Comparison of ENCODE assay signal across 30 mouse cellular contexts in the genomic region with DNA sequence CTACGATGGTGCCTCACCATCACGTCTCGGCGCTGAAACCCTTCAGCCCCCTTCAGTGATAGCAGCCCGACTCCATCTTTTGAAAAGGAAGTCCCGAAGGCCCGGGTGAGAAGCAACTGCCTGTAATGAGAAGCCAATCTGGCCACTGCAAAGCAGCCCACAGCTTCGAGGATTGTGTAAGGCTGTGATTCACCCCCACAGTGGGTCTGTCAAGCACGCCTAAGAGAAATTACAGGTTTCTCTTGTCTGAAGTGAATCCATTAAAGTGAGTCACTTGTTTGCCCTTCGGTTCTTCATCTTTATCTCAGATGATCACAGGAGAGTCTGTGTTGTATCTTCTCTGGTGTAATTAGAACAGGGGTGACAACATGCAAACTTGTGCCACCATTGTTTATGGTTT. TPM values are rescaled to one million over a fixed set of nuclear protein-coding genes. Genes with fewer than 3 reads are reported as not detected.
DNase-seq lines count a peak whose midpoint lies in the region; ATAC-seq and TF ChIP-seq lines count a peak whose summit lies in the region.
"Had no signal": no experiment of that assay in that cellular context is flagged by ENCODE, and none has a peak within 500 bp of the region (broad histone marks: within the 10 kb centered on the region; RNA-seq: fewer than 3 reads in every experiment).

A gene (minus strand): TSS at position 149 of the 400 bp plus-strand sequence.

- in situ Hi-C loops in Patski (cut with MboI; ENCODE audit: low pct_unique_long_range_greater_than_20kb) = no loop called here

- no peak within 1 kb of the TSS for H3K27ac ChIP-seq in limb, embryonic 15.5 days
- H3K27ac ChIP-seq in limb, embryonic 10.5 days = no peak within 1 kb of the TSS
- 0 out of 2 replicates have a peak within 1 kb of the TSS, but pooled peaks have one; percentile 35 for H3K27ac ChIP-seq in stomach, postnatal 0 days (replicated peaks)
- H3K27ac ChIP-seq: embryonic facial prominence, embryonic 13.5 days; heart, embryonic 10.5 days; heart, embryonic 15.5 days; kidney, embryonic 15.5 days; lung, embryonic 15.5 days; midbrain, embryonic 10.5 days had no signal

- WGBS in limb, embryonic 15.5 days = 82% methylated on average over 10 of the region's 10 CpGs
- WGBS in limb, embryonic 10.5 days = 91% methylated on average over 10 of the region's 10 CpGs
- WGBS in stomach, postnatal 0 days = 81% methylated on average over 10 of the region's 10 CpGs

- no peak for TF ChIP-seq CTCF in Patski (IDR thresholded peaks at IDR 0.05)
- no peak for TF ChIP-seq CTCF in stomach, postnatal 0 days (IDR thresholded peaks at IDR 0.05; ENCODE audit: low read depth)

- peak; percentile 2 for DNase-seq in adrenal gland, adult 8-10 months
- DNase-seq in adrenal gland, postnatal 10 days = no peak
- DNase-seq in limb, embryonic 10.5 days (ENCODE audit: low spot score) = no peak
- peak; percentile 24 for DNase-seq in Patski (ENCODE audit: low read depth, low spot score)
- no peak for DNase-seq in stomach, postnatal 0 days (ENCODE audit: low spot score)
- no peak for DNase-seq in embryo, embryonic 11 days
- DNase-seq: cerebellum, adult 11-12 months; cerebellum, adult 9-11 months; forebrain, postnatal 0 days; gastrocnemius, postnatal 14 days; heart, adult 11 months; kidney, adult 18-20 months; kidney, postnatal 25 days; right cerebral cortex, postnatal 14 days had no signal

- no peak within 1 kb of the TSS for H3K4me2 ChIP-seq in limb, embryonic 15.5 days
- no peak within 1 kb of the TSS for H3K4me2 ChIP-seq in stomach, postnatal 0 days (replicated peaks; ENCODE audit: low read depth)
- H3K4me2 ChIP-seq: embryonic facial prominence, embryonic 13.5 days; heart, embryonic 15.5 days; kidney, embryonic 15.5 days; liver, embryonic 11.5 days; lung, embryonic 15.5 days had no signal

- no peaks in the 10 kb centered on the region for H3K4me1 ChIP-seq in limb, embryonic 15.5 days
- no peaks in the 10 kb centered on the region for H3K4me1 ChIP-seq in limb, embryonic 10.5 days
- no peaks in the 10 kb centered on the region for H3K4me1 ChIP-seq in stomach, postnatal 0 days (replicated peaks; ENCODE audit: control insufficient read depth, insufficient read depth)
- H3K4me1 ChIP-seq: heart, embryonic 10.5 days; heart, embryonic 15.5 days; kidney, embryonic 15.5 days; lung, embryonic 15.5 days; midbrain, embryonic 10.5 days had no signal

- H3K36me3 ChIP-seq in limb, embryonic 15.5 days = no peaks in the 10 kb centered on the region
- no peaks in the 10 kb centered on the region for H3K36me3 ChIP-seq in limb, embryonic 10.5 days
- H3K36me3 ChIP-seq in stomach, postnatal 0 days (ENCODE audit: control insufficient read depth, insufficient read depth, low read length) = no peaks in the 10 kb centered on the region
- H3K36me3 ChIP-seq: embryonic facial prominence, embryonic 13.5 days; G1E; heart, embryonic 10.5 days; heart, embryonic 15.5 days; kidney, embryonic 15.5 days; lung, embryonic 15.5 days; midbrain, embryonic 10.5 days had no signal

- no peak for TF ChIP-seq EP300 in stomach, postnatal 0 days (optimal IDR thresholded peaks at IDR 0.05)

- no peak within 1 kb of the TSS for H3K4me3 ChIP-seq in limb, embryonic 15.5 days
- H3K4me3 ChIP-seq in limb, embryonic 10.5 days = no peak within 1 kb of the TSS
- H3K4me3 ChIP-seq in stomach, postnatal 0 days (ENCODE audit: low read depth, low read length) = no peak within 1 kb of the TSS
- H3K4me3 ChIP-seq: embryonic facial prominence, embryonic 13.5 days; heart, embryonic 10.5 days; heart, embryonic 15.5 days; kidney, embryonic 15.5 days; lung, embryonic 15.5 days; midbrain, embryonic 10.5 days had no signal

- ATAC-seq in limb, embryonic 15.5 days (ENCODE audit: insufficient number of reproducible peaks, low FRiP score, low TSS enrichment, low read depth) = no peak
- ATAC-seq in Patski = peak; percentile 89
- ATAC-seq in stomach, postnatal 0 days (ENCODE audit: low FRiP score, low TSS enrichment) = no peak
- ATAC-seq: forebrain, postnatal 0 days; hindbrain, embryonic 16.5 days; midbrain, embryonic 16.5 days had no signal

- no peak within 1 kb of the TSS for H3K9ac ChIP-seq in limb, embryonic 15.5 days
- no peak within 1 kb of the TSS for H3K9ac ChIP-seq in stomach, postnatal 0 days (ENCODE audit: low read length)
- H3K9ac ChIP-seq: embryonic facial prominence, embryonic 13.5 days; forebrain, postnatal 0 days; heart, embryonic 15.5 days; kidney, embryonic 15.5 days; lung, embryonic 15.5 days had no signal

- POLR2A ChIA-PET in Patski (lab: Charles Lee) = no interaction called here

- no peaks in the 10 kb centered on the region for H3K27me3 ChIP-seq in limb, embryonic 15.5 days
- H3K27me3 ChIP-seq in limb, embryonic 10.5 days (ENCODE audit: low read depth, poor library complexity, severe bottlenecking) = no peaks in the 10 kb centered on the region
- no peaks in the 10 kb centered on the region for H3K27me3 ChIP-seq in Patski
- H3K27me3 ChIP-seq in stomach, postnatal 0 days (ENCODE audit: control insufficient read depth, insufficient read depth, low read length) = no peaks in the 10 kb centered on the region
- H3K27me3 ChIP-seq: embryonic facial prominence, embryonic 13.5 days; heart, embryonic 15.5 days; kidney, embryonic 15.5 days; lung, embryonic 15.5 days had no signal

- CTCF ChIA-PET in Patski (lab: Charles Lee) = interaction anchor here (0.7 kb wide), 1 partner anchor 17 kb away, joined by 3 read pairs; no protein-coding TSS in a partner anchor

- H3K9me3 ChIP-seq in limb, embryonic 15.5 days = no peaks in the 10 kb centered on the region
- no peaks in the 10 kb centered on the region for H3K9me3 ChIP-seq in limb, embryonic 10.5 days (replicated peaks)
- no peaks in the 10 kb centered on the region for H3K9me3 ChIP-seq in stomach, postnatal 0 days (ENCODE audit: control insufficient read depth, low read length)
- H3K9me3 ChIP-seq: embryonic facial prominence, embryonic 13.5 days; heart, embryonic 10.5 days; heart, embryonic 15.5 days; kidney, embryonic 15.5 days; lung, embryonic 15.5 days; midbrain, embryonic 10.5 days had no signal

RNA-seq across cellular contexts. Expression of the gene that starts here (rescaled TPM):
- total RNA-seq in adrenal gland, adult 8-10 months (2022) = under 1 TPM in 1 of 4 experiments, not detected in 3; 0.12 TPM
- under 1 TPM in 1 of 2 experiments, not detected in 1; 0.21 TPM for total RNA-seq in adrenal gland, postnatal 10 days (2021)
- 13.3 and 14.4 TPM in 2 replicates for polyA plus RNA-seq in limb, embryonic 15.5 days (2015; fragmentation: Nextera tagmentation; extraction: Ambion mirVana)
- not detected in 2 replicates for polyA plus RNA-seq in limb, embryonic 10.5 days (2016; fragmentation: Nextera tagmentation; extraction: Ambion mirVana)
- 0.46 TPM for polyA plus RNA-seq in Patski (2021)
- polyA plus RNA-seq in stomach, postnatal 0 days (2015; fragmentation: Nextera tagmentation; extraction: Ambion mirVana) = 13.9 and 15.2 TPM in 2 replicates
- total RNA-seq: G1E; megakaryocyte progenitor cell, adult 5-6 weeks had no signal
- polyA plus RNA-seq: forebrain, embryonic 11.5 days; G1E; heart, embryonic 10.5 days; intestine, embryonic 14.5 days; liver, embryonic 11.5 days; liver, embryonic 16.5 days; midbrain, embryonic 10.5 days; small intestine, adult 2 months had no signal

Comparison
In these comparisons a context has a peak if more than half of its experiments do, and no peak if none do; other contexts are left out.
1. Peak in DNase-seq in adrenal gland, adult 8-10 months; RNA of the gene not detected or under 1 TPM.
2. Peak in DNase-seq and ATAC-seq in Patski; RNA of the gene not detected or under 1 TPM.